Mouse (Mus musculus) gastrocnemius, postnatal 10 days (tissue): Measurements from ENCODE around the gene Gm20388. TPM values are rescaled to one million over a fixed set of nuclear protein-coding genes. Genes with fewer than 3 reads are reported as not detected.
A peak's percentile ranks its signal among the peaks of the same experiment; 100 is the strongest.
"Not testable (repeated sequence)": the region's sequence is repeated elsewhere in the genome, so short reads cannot be mapped to it uniquely, and the experiment has no call there.

ENCODE experiments used
- DNase-seq: peaks from one replicate; pipeline ENCODE4 v3.0.0; 2021; ENCODE audit warnings: mixed read lengths
- total RNA-seq, 2 experiments: library from RNA; stranded (reverse); gene quantifications; 2 replicates each; pipeline ENCODE4 v1.2.3; 2021

Gm20388 gene
- total RNA-seq, 2 experiments from 2014 or later, result 2.9 to 6.0 TPM

DNA sequence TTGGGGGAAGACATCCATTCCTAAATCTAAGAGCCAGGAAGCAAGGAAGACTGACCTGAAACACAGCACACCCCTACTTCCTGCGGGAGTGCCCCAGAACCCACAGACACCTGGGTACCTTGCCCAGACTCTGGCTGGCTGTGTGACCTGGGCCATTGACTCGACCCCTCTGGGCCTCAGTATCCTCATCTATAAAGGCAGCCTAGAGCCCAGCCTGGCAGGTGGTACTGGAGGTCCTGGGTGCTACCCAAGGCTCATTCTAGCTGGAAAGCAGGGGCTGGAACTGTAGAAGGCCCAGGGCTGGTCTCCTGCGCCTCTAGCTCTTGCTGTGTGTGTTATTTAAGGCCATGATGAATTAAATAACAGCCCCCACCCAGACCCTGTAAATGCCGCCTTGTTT is 1743.5 kb downstream of the Gm20388 start:
- DNase-seq, result no peak

DNA sequence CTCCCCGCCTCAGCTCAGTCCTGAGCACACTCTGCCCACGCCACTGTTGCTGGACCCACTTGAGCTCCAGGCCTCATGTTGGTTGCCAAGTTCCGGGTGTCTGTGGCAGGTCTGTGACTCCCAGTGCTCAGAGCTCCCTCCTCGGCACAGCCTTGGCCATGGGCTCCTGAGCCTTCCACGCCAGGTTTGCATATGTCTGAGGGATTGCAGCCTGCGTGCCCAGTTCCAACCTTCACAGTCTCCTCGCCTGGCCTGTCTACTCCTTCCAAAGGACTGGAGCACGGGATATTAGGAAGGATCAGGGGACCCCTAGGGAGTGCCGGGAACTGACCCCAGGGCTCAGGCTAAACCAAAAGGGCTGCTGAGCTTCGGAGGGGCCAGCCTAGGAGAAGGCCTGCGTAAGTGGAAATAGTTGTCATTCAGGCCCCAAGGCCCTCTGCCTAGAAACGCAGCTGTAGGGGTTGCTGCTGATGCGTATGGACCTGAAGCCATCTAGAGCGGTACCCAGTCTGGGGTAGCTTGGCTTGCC is 1744.4 kb downstream of the Gm20388 start:
- DNase-seq, result no peak

- no peak for DNase-seq
These were observed 1750.0 kb downstream of the Gm20388 start for GRCm38 (mm10) chr8:121660602-121661001.

- DNase-seq, result no peak
These were observed 1751.2 kb downstream of the Gm20388 start for GRCm38 (mm10) chr8:121661631-121662357.

DNA sequence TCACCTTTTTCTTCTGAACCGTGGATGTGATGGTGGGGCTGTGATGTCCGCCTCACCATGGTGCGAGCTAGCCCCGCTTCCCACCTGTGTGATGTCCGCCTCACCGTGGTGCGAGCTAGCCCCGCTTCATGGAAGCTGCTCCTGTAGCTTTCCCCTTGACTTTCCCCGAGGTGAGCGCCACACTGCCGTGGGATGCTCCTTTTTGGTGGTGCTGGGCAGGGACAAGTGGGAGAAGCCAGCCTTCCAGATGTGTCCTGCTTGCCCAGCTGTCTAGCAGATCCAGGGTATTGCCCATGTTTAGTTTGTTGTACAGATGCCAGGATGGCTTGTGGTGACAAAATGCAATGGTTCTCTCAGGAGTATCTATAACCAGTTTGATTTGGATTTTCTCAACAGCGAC is 1752.5 kb downstream of the Gm20388 start:
- no peak for DNase-seq

DNA sequence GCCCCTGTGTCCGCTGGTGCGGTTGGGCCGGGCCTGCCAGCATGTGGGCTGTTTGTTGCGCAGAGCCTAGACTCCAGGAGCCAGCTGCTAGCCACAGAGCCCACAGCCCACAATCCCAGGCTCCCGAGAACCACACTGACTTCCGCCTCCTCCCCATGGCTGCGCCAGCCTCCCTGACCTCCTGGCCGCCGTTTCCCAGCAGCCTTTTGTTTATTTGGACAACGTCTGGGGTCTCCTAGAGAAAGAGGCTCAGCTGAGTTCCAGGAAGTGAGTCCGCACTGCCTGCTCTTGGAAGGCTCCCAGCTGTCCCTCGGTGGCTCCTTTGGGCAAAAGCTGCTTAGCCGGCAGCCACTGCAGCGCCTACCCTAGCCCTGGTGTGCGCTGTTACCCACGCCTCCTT is 1754.7 kb downstream of the Gm20388 start:
- DNase-seq, result peak; percentile 50

GRCm38 (mm10) chr8:121667936-121668500 is 1757.4 kb downstream of the Gm20388 start:
- not testable (repeated sequence) for DNase-seq

DNA sequence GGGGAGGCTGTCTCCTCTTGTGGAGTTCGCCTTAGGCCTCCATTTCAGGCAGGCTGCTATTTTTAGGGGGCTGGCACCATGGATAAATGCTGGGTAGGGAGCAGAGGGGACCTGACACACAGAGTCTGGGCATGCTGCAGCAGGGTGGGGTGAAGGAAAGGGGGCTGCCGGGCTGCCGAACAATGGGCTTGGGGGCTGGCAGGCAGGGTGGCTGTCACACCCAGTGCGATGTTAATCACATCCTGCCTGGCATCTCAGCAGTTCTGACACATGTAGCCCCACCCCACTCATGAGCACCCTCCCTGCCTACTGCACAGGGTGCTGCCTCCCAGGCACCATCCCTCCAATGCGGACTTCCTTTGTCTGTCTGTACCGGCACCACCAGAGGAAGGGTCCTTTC is 1757.9 kb downstream of the Gm20388 start:
- no peak for DNase-seq

- no peak for DNase-seq
These were observed 1758.6 kb downstream of the Gm20388 start for GRCm38 (mm10) chr8:121669208-121669607.

GRCm38 (mm10) chr8:121673153-121673552 is 1762.5 kb downstream of the Gm20388 start:
- no peak for DNase-seq

DNA sequence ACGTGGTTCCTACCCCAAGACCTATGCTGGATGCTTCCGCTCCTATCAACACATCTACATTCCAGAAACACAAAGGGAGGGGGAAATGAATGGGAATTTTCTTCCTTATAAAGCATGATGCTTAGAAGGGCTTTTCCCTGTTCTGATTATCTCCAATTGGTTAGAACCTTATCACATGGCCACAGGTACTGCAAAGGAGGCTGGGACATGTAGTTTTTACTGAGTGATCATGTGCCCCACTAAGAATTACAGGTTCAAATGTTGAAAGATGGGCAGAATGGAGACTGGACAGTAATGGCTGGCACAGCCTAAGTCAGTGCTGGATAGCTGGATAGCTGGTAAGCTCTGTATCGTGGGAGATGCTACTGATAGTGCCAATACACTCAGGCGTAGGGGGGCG is 1763.3 kb downstream of the Gm20388 start:
- no peak for DNase-seq

DNA sequence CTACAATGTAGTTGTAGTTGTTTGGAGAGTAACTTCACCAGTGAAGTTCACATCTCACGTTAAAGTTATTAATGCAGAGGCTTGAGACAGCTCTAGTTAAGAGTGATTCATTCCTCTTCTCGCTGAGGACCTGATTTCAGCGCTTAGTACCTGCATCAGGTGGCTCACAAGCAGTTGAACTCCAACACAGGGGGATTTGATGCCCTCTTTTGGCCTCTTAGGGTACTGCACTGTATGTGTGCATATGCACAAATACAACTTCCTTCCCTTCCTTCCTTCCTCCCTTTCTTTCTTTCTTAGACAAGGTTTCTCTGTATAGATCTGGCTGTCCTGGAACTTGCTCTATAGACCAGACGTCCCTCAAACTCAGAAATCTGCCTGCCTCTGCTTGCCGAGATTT is 1763.9 kb downstream of the Gm20388 start:
- no peak for DNase-seq

- no peak for DNase-seq
These were observed 1764.5 kb downstream of the Gm20388 start for GRCm38 (mm10) chr8:121675161-121675560.

- peak; percentile 62 for DNase-seq
These were observed 1765.1 kb downstream of the Gm20388 start for GRCm38 (mm10) chr8:121675701-121676100.

DNA sequence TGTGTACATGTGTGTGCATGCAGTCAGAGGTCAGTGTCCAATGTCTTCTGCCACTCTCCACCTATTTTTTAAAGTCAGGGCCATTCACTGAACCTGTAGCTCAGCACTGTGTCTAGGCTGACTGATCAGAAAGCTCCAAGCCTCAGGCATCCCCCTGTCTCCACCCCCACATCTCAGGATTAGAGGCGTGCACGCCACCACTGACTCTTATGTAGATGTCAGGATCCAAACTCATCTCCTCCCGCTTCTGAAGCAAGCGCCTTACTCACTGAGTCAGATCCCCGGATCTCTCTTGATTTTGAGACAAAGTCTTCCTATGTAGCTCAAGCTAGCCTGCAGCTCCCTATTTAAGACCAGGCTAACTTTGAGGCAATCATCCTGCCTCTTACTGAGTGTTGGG is 1768.1 kb downstream of the Gm20388 start:
- no peak for DNase-seq

GRCm38 (mm10) chr8:121680896-121681295 is 1770.3 kb downstream of the Gm20388 start:
- no peak for DNase-seq

GRCm38 (mm10) chr8:121681457-121681856 is 1770.8 kb downstream of the Gm20388 start:
- no peak for DNase-seq

GRCm38 (mm10) chr8:121683083-121683832 is 1772.6 kb downstream of the Gm20388 start:
- no peak for DNase-seq

DNA sequence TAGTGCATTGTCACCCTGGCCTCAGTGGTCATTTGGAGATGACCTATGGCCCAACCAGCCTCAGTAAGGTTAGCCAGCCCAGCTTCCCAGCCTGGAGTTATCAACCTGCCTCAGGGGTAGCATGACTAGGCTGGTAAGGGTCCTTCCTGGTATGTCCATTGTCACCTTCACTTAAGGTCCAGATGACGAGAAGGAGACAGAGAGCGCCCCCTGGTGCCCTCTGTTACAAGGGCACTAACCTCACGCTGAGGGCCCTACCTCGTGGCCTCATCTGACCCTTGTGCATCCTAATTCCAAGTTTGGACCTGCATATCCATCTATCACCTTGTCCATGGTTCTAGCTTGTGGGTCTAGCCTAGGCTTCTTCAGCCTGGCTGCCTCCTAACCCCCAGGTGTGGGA is 1774.8 kb downstream of the Gm20388 start:
- peak; percentile 76 for DNase-seq

- no peak for DNase-seq
These were observed 1777.0 kb downstream of the Gm20388 start for GRCm38 (mm10) chr8:121687455-121688161.

- DNase-seq, result no peak
These were observed 1777.9 kb downstream of the Gm20388 start for GRCm38 (mm10) chr8:121688496-121688895.

- peak; percentile 61 for DNase-seq
These were observed 1783.8 kb downstream of the Gm20388 start for GRCm38 (mm10) chr8:121694453-121694852.
